Mouse (Mus musculus) embryo, embryonic 11 days (tissue): ENCODE results near the gene Ppp4r1.
A peak's percentile ranks its signal among the peaks of the same experiment; 100 is the strongest.

Experiments used
- DNase-seq: peaks from one replicate; pipeline ENCODE4 v3.0.0-alpha.2; 2015

Gene Ppp4r1

DNA sequence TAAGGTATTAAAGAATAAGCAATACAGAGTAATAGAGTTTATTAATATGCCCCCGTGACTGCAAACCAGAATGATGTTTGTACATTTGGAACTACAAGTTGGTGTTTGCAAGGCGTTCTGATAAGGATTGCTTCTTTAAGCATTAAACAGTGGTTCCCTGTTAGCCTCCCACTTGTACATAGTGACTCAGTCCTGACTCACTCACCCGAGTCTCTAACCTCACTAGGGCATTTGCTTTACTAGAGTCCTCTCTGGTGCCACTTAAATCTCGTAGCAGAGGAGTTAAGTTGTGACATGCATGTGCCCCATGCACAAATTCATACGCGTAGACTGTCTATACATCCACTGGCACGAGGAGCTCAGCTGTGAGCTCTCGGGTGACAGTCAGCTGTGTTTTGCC, 31.4 kb downstream of the Ppp4r1 start:
- DNase-seq = no peak

DNA sequence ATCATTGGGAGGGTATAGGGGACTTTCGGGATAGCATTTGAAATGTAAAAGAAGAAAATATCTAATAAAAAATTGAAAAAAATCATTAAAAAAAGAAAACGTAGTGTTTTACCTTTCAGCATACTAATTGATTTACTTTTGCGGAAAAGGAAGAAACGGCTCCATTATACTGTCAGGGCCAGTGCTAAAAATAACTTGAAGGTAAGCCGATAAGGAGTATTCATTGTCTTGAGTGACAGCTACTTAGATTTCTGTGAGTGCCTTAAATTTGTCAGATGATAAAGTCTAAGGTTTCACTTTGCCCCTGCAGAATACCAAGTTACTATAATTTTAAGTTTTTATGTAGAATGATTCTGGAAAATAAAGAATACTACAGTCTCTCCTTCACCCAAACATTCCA, 37.8 kb downstream of the Ppp4r1 start:
- no peak for DNase-seq

DNA sequence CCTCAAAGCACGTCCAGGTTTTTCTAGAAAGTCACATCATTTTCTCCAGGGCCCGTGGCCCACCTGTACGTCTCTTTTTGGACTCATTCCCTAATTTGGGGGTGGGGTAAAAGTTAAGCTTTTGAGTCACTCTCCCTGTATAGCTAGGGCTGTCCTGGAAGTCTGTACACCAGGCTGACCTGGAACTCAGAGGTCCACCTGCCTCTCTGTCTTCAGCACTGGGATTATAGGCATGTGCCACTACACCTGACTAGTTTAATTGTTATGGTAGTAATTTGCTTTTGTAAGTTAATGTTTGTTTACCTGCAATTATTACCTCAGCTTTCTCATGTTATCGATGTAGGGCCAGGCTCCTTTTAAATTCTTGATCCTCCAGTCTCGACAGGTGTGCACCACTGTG, 40.0 kb downstream of the Ppp4r1 start:
- DNase-seq = no peak

DNA sequence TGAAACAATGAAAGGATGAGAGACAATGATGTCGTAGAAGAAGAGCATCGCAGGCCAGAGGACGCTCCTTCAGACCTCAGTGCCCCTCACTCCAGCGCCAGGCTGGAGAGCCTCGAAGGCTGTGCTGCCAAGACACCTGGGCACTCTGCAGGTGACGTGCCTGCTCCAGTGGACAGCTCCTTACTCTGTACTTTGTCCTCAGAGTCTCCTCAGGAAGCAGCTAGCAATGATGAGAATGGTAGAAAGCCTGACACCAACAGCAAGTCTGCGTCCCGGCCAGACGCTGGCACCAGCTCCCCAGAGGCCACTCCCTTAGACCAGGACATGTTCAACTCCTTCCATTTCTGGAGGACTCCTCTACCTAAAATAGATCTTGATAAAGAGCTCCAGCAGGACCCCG, 41.9 kb downstream of the Ppp4r1 start:
- no peak for DNase-seq

DNA sequence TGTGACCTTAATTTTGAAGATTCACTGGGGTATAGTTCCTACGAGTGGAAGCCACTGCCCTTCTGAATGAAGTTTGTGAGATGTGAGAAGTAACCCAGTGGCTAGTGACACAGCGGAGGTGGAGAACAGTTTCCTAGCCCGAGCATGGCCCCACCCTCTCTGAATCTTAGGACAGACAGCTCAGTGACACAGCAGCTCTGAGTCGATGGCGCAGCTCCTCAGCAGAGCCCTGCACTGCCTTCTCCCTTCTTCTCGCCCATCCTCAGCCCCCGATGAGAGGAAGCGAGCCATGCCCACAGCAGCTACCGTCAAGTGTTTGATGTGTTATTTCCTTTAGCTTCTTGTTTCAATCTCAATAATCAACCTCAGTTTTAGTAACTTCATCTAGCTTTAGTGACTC, 43.9 kb downstream of the Ppp4r1 start:
- no peak for DNase-seq

DNA sequence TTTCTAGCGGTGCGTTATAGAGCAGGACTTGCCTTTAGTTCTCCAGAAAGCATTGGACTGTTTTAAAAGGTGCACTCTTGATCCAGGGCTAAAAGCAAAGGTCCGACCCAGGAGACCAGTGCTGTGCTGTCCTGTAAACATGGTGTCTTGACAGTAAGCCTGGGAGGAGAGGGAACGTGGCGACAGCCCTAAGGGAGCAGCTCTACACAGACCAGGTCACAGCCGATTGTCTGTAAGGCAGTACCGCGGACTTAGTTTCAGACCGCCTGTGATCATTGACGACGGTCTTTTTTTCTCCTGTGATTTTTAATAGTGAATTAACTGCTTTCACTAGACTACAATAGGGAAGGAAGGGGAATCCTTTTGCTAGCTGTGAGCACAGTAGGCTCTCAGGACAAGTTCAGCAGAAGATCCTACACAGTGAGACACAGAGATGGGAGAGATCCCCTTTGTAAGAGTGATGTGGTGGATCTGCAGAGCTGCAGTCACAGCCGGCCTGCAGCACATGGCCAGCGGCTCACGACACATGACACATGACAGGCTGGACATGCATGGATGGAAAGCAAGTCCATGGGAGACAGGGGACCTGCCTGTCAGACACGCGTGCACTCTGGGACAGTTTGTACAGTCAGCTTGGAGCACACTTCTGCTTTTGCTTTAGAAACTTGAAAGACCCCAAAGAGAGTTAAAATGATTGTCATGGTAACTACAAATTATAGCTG, 44.9 kb downstream of the Ppp4r1 start:
- DNase-seq = no peak

DNA sequence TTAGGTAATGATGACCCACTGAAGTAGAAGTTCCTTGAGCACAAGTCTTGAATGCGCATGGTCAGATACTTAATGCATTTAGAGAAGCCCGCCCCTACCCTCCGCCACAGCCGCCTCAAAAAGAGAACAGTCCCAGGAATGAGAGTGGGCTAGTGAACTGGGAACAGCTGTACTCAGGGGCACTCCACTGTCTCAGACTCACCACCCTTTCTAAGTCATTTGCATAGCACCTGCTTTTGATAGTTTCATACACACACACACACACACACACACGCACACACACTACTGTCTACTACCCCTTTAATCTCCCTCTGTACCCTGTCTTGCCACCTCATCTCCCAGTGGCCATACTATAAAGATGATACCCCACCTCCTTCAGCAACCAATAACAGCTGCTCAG, 45.5 kb downstream of the Ppp4r1 start:
- DNase-seq = no peak

DNA sequence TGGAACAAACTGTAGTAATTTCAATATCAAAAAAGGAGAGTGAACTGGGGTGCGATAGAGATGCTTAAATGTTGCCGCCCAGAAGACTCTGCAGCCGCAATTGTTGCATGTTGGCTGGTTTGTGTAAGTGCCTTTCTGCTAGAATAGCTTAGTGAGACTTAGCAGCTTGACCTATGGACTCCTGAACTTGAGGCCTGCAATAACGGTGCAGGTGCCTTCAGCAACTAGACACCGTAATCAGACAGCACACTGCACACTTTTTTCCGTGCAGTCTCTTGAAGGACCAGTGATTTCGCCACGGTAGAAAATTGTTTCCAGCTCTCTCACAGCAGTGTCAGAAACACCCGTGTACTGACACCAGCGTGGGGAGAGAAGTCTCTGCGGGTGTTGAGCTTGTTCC, 46.6 kb downstream of the Ppp4r1 start:
- no peak for DNase-seq

DNA sequence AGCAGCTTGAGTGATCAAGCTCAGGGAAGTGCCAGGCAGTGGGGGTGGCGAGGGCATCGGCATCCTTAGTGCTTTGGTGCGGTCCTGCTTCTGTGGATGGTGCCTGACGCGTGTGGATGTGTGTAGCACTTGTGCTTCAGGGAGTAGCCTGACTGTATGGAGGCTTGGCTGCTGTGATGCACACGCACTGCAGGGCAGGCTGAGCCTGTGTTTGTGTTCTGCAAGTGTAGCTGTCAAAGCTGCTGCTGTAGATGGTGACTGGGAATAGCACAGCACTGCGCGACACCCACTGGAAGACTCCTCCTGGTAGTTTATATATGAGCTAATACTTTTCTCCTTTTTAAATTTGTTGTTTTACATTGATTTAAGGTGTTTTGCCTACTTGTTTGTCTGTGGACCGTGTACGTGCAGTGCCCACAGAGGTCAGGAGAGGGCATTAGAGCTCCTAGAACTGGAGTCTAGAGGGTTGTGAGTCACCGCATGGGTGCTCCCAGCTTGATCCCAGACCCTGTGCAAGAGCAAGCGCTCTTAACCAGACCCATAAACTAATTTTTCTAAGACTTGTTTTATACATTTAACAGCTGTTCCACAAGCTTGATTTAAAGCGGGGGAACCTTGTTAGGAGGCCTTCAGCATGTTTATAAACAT, 48.0 kb downstream of the Ppp4r1 start:
- DNase-seq = no peak

DNA sequence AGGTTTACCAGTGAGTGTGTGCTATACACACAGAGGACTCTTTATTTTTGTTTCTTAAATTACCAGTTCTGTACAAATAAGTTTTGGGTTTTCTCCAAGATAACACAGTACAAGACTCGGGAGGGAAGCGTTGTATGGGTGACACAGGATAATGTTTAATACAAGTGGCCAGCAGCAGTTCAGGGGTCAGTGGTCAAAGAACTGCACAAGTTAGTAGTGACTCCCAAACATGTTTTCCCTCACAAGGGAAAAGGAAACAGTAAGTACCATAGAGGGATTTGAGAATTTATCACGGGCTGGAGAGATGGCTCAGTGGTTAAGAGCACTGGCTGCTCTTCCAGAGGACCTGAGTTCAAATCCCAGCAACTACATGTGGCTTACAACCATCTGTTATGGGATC, 51.5 kb downstream of the Ppp4r1 start:
- no peak for DNase-seq

DNA sequence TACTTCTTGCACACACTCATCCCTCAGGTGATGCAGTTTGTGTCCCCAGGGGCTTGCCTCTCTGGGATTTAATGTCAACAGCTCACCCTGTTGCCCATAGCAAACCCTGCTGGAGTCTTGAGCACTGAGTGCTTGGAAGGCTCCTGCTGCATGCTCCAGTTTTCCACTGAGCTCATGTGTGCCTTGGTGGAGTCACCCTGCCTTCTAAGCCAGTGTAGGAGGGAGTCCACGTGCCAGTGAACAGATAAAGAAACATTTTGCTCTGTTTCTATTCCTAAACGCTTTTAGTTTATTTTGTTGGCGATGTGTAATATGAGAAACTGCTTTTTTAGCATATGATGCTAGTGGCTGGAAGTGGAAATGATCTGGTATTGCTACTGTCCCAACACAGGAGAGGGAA, 54.4 kb downstream of the Ppp4r1 start:
- no peak for DNase-seq

DNA sequence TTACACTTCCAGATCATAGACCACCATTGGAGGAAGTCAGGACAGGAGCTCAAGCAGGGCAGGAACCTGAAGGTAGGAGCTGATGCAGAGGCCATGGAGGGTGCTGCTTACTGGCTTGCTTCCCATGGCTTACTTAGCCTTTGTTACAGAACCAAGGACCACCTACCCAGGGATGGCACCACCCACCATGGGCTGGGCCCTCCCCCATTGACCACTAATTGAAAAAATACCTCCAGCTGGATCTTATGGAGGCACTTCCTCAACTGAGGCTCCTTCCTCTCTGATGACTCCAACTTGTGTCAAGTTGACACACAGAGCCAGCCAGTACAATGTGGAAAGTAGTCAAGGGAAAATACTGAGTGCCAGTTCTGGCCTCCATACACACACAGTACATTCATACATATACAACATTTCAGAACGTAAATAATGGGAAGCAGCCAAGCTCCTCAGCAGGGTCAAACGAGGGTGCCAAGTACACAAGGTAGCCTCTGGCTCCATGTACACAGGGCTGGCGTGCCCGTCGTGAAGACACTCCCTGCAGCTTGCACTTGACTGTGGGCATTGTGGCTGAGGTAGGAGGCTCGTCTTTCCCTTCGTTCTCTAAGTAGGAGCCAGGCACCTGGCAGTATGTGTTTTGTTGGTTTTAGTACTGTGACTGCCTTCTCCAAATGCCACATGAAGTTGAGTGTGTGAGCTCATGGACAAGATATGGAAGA, 57.3 kb downstream of the Ppp4r1 start:
- DNase-seq = no peak

DNA sequence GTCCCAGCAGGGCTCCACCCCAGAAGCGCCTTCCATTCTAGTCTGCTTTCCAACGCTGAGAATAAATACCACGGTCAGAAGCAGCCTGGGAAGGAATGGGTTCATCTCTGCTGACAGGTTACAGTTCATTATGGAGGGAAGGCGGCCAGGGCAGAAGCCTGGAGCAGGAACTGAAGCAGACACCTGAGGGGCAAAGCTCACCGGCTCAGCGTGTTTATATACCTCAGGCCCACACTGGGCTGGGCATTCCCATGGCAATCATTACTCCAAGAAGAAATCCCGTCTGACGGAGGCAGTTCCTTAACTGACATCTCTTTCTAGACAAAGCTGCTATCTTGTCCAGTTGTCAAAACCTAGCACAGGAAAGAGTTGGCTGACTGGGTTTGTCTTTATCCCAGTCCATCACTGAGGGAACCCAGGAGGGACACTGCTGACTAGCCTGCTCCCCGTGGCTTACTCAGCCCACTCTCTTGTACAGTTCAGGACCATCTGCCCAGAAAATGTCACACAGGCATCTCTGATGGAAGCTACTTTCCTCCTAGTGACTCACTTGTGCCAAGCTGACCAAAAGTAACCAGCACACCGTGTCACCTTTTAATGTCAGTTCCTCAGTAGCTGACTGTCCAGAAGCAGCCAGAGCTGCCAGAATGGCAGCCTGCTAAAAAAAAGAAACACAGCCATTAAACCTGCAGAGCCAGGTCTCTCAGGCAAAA, 60.5 kb downstream of the Ppp4r1 start:
- no peak for DNase-seq

DNA sequence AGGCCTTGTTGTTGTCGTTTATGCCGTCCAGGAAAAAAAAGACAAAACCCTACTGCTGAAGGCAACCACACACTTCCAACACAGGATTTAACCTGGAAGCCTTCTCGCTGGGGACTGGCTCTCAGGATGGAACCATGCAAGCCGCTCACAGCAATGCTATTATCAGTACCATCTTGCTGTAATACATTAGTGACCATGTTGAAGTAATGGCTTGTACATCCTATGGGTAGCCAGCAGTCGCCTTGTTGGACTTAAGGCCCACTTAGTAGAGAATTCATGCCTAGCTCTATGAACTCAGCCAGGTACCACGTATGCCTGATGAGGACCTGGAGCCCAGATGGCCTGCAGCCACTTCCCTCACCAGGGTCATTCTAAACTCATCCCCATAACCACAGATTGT, 63.0 kb downstream of the Ppp4r1 start:
- no peak for DNase-seq

DNA sequence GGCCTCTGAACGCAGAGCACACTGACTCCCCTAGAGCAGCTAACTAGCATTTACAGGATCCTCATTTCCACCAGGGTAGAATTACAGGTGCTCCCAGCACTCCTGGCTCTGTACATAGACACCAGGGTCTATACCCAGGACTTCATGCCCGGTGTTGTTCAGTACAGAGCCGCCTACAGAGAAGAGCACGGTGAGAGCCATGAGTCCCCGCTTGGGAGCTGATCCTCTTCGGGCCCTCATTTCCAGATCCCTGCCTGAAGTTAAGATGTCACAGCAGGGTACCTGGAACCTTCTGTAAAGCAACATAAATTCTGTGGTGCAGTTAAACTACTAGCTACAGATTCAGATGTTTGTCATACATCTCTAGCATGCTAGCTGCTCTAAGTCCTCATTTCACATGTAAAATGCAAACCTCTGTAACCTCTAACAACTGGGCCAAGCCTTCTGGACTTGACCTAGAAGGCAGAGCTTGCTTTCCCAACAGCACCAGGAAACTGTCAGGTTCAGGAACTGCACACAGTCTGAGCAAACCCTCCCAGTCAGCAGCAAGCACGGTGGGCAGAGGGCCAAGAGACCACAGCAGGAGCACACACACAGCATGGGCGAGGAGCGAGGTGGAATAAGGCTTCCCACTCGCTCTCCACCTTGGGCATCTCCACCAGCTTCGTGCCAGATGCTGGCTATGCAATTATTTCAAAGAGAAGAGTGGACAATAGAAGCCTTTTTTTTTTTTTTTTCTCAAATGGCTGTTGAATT, 65.5 kb downstream of the Ppp4r1 start:
- no peak for DNase-seq

DNA sequence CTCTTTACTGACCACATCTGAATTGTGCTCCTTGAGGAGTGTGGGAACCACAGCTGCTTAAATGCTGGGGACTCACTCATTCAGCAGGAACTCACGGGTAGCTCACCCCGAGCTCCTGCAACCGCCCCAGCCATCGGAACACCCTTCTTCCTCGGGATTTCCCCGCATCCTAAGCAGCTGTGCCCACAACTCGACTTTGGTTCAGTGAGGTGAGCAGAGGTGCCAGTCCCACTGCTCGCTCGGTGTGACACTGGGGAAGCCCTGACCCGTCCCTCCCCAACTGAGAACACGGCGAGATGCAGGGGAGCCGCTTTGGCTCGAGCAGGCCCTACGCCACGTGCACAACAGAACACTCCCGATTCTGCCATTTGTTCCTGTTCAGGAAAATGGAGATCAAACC, 68.1 kb downstream of the Ppp4r1 start:
- no peak for DNase-seq

DNA sequence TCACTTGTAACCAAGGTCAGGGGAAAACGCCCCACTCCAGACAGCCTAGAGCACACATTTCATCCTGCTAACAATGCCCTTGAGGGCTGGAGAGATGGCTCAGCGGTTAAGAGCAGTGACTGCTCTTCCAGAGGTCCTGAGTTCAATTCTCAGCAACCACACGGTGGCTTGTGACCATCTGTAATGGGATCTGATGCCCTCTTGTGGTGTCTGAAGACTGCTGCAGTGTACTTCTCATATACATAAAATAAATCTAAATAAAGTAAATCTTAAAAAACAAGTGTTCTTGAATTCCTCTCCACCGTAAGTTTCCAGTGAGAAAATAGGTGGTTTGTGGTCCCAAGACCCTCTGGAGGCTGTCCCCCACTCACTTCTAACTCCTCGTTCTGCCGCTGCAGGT, 69.4 kb downstream of the Ppp4r1 start:
- no peak for DNase-seq

DNA sequence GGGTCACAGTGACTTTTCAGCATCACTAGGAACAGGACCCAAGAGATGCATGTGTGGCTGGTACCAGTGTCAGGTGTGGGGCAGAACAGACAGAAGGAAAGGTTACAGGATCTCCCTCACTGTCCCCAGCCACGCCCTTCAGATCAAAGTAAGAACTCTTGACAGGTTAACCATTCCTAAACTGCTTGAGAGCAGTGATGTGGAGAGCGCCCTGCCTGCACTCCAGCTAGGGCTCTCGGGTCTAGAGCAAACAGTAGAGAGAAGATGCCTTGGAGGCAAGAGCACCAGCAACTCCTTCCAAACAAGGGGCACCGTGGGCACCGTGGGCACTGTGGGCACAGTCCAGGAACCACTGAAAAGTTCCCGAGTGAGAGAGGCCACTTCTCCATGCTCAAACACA, 71.0 kb downstream of the Ppp4r1 start:
- no peak for DNase-seq

DNA sequence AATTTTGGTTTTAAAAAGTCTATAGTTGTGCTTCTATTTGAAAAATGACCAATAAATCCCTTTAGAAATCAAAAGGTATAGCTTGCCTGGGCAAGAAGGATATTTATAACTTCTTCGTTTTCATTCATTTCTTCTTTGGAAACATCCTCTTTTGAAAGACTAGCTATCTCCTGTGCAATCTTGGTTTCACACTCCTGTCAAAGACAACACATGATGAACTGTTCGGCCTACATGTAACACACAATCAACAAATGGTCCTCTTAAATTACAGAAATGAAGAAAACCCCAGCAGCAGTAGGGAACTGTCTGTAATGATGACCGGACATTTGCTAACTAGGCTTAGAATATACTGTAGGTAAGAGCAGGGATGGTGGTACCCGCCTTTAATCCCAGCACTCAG, 71.6 kb downstream of the Ppp4r1 start:
- no peak for DNase-seq

DNA sequence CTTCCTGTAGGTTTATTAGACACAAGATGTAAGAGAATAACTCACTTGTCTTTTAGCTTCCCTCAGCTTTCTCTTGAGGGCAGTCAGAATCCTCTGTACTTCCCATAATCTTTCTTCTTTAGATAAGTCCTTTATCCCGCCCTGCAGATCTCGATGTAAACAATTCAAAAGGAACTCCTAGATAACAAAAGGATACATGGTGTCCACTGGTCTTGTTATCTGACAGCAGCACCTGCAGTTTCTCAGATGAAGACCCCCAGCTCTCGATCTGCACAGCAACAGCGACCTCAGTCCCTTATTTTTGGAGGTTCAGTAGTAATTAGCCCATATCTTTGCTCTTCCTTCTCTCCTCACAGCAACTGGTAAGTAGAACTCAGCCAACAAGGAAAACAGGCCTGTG, 75.2 kb downstream of the Ppp4r1 start:
- DNase-seq = no peak

DNA sequence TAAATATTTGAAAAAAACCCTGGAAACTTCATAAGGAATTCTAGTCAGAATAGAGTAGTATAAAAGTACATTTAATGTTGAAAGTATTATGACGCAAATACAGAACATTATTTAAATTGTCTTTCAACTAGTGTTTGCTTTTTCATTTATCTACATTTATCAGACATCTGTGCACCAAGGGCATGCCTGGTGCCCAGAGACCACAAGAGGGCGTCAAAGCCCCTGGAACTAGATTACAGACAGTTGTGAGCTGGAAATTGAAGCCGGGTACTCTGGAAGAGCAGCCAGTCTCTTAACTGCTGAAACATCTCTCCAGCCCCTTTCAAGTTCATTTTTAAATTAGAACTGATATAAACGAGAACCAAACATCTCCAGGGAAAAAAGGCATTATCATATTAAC, 80.2 kb downstream of the Ppp4r1 start:
- DNase-seq = peak; percentile 64

DNA sequence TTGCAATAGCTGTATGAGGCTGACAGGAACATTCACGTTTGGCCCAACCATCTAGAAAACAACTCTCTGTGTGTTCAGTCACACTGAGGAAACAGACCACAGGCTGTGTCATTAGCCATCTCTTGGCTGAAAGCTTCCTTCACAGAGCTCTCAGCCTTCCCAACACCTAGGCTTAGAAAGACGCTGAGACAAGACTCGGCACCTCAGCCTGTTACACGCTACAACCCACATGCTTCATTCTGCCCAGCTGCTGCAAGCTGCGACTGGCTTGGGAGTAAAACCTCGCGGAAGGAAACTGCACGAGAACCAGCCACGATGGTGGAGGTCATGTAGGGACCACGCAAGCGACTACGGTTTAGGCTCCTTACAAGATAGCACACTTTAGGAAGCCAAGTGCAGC, 81.5 kb downstream of the Ppp4r1 start:
- DNase-seq = no peak

DNA sequence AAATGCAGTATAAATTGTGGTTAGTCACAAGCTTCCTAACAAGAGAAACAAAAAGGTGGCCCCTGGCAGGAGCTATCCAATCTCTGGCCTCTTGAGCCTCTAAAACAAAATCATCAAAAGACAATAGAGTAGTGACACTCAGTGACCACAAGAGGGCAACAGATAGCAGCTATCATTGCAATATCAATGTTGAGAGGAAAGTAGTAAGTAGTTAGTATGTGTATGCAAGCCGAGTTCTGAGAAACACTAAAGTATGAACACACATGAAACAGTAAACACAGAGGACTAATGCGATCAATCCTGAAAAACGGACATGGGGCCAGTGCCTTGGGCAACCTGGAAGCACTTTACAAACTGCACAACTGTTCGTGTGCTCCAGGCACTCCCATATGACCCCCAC, 82.4 kb downstream of the Ppp4r1 start:
- DNase-seq = peak; percentile 64
